Mouse (Mus musculus) hindbrain, postnatal 0 days (tissue): ENCODE results near the gene Ecpas. TPM values are rescaled to one million over a fixed set of nuclear protein-coding genes. Genes with fewer than 3 reads are reported as not detected.

Experiments
- ATAC-seq: fragments of 200-750 bp; cut with Nextera tagmentation; 2 replicates; pipeline ENCODE4 v1.8.0; 2017; ENCODE audit warnings: mild to moderate bottlenecking, moderate TSS enrichment, moderate library complexity
- DNase-seq: peaks from one replicate; pipeline ENCODE4 v3.0.0-alpha.2; 2015; ENCODE audit warnings: low spot score
- H3K27ac ChIP-seq: fragments of 300-500 bp; sonication (generic); 2 replicates; pipeline ENCODE4 v1.5.1; 2014; ENCODE audit warnings: mild to moderate bottlenecking
- H3K27me3 ChIP-seq: fragments of 300-500 bp; sonication (generic); 2 replicates; pipeline ENCODE4 v1.6.1; 2014; ENCODE audit warnings: low read length, mixed read lengths; ENCODE audit not compliant: insufficient read depth
- H3K36me3 ChIP-seq: fragments of 300-500 bp; sonication (generic); 2 replicates; pipeline ENCODE4 v1.6.1; 2014; ENCODE audit warnings: low read length, mixed read lengths; ENCODE audit not compliant: insufficient read depth
- H3K4me1 ChIP-seq: fragments of 300-500 bp; sonication (generic); 2 replicates; pipeline ENCODE4 v1.6.1; 2014; ENCODE audit warnings: antibody characterized with exemption, low read length, mixed read lengths; ENCODE audit not compliant: insufficient read depth
- H3K4me2 ChIP-seq: fragments of 300-500 bp; sonication (generic); 2 replicates; pipeline ENCODE4 v1.6.1; 2014; ENCODE audit warnings: low read depth, mild to moderate bottlenecking, low read length, moderate library complexity, mixed read lengths
- H3K4me3 ChIP-seq: fragments of 300-500 bp; sonication (generic); 2 replicates; pipeline ENCODE4 v1.5.1; 2014; ENCODE audit warnings: low read length
- H3K9ac ChIP-seq: fragments of 300-500 bp; sonication (generic); replicated peaks from 2 replicates; pipeline ENCODE4 v1.6.1; 2014; ENCODE audit warnings: mild to moderate bottlenecking, low read length, moderate library complexity, mixed read lengths
- H3K9me3 ChIP-seq: fragments of 300-500 bp; sonication (generic); 2 replicates; pipeline ENCODE4 v1.6.1; 2016; ENCODE audit warnings: low read length, mixed read lengths
- CTCF ChIP-seq: IDR thresholded peaks from 2 replicates; pipeline ENCODE4 v1.5.1; 2016; ENCODE audit warnings: antibody characterized with exemption, control low read depth, low read depth
- WGBS: fragments of 180-500 bp; shearing (Covaris S2); extraction: QIAGEN DNeasy Blood & Tissue Kit; methylation state at CpG from one replicate; pipeline ENCODE4 v1.1.7; 2014; 5-methylcytosine and 5-hydroxymethylcytosine counted together
- polyA plus RNA-seq: library from polyadenylated mRNA; unstranded; fragments of >200 nt; fragmentation: Nextera tagmentation; extraction: Ambion mirVana; gene quantifications from 2 replicates; pipeline ENCODE4 v1.2.1, GENCODE M21; 2015
- total RNA-seq: library from RNA; depleted of rRNA; stranded (reverse); fragments of >200 nt; gene quantifications from 2 replicates; pipeline ENCODE4 v1.2.3, GENCODE M21; 2014; rRNA removed

Ecpas gene
- total and polyA plus RNA-seq, 2 experiments from 2014 or later, result 36.6 to 53.0 TPM

DNA sequence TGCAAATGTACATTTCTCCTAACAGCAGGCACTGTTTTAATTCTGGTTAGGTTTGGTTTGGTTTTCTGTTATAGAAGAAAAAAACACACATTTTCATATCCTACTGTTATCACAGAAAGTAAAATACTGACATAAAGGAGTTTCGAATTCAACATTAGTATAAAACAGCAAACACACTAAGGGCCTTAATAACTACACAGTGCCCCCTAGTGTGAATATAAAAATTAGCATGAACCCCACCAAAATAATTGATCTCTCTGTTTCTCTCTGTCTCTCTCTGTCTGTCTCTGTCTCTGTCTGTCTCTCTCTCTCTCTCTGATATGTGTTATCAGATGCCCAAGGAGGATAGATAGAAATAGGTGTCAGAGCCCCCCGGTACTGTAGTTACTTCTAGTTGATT, 163.0 kb downstream of the Ecpas start:
- Histone ChIP-seq H3K9me3 (no peaks in the 10 kb centered on the region), H3K4me2 (no peak overlapping the region), H3K4me1 (no peaks in the 10 kb centered on the region), H3K36me3 (no peaks in the 10 kb centered on the region), H3K4me3 (no peak overlapping the region), H3K27ac (no peak overlapping the region), H3K27me3 (no peaks in the 10 kb centered on the region), H3K9ac (no peak overlapping the region)
- ATAC-seq (no peak), DNase-seq (peak; percentile 53)
- 57% methylated on average over 2 of the region's 2 CpGs for WGBS
- TF ChIP-seq CTCF, result peak; percentile 69

GRCm38 (mm10) chr4:58749101-58749500, 163.4 kb downstream of the Ecpas start:
- Histone ChIP-seq H3K27me3 (no peaks in the 10 kb centered on the region), H3K4me3 (no peak overlapping the region), H3K4me2 (no peak overlapping the region), H3K9me3 (no peaks in the 10 kb centered on the region), H3K27ac (no peak overlapping the region), H3K9ac (no peak overlapping the region), H3K4me1 (no peaks in the 10 kb centered on the region), H3K36me3 (no peaks in the 10 kb centered on the region)
- no peak for TF ChIP-seq CTCF
- DNase-seq (no peak), ATAC-seq (no peak)
- 44% methylated on average over 10 of the region's 10 CpGs for WGBS

Other genes with a start within 250 kb of the Ecpas start
- gene Olfr267, start 125.0 kb downstream of the Ecpas start, total RNA-seq, result 0.25 and 0.89 TPM in 2 replicates
- 0.10 TPM in 1 of 2 replicates, not detected in the other for gene Olfr267, start 125.0 kb downstream of the Ecpas start, polyA plus RNA-seq
- 4.1 and 4.2 TPM in 2 replicates for gene Zkscan16, start 30.9 kb upstream of the Ecpas start, total RNA-seq
- gene Zkscan16, start 30.9 kb upstream of the Ecpas start, polyA plus RNA-seq, result 1.8 and 2.3 TPM in 2 replicates
- gene Ptgr1, start 74.4 kb upstream of the Ecpas start, total RNA-seq, result 1.3 and 3.1 TPM in 2 replicates
- gene Ptgr1, start 74.4 kb upstream of the Ecpas start, polyA plus RNA-seq, result 5.6 and 6.0 TPM in 2 replicates
- 2.7 and 5.2 TPM in 2 replicates for gene Dnajc25, start 82.3 kb upstream of the Ecpas start, total RNA-seq
- gene Dnajc25, start 82.3 kb upstream of the Ecpas start, polyA plus RNA-seq, result 9.2 and 9.4 TPM in 2 replicates
- gene Gm20503, start 90.5 kb upstream of the Ecpas start, total RNA-seq, result not detected in 2 replicates
- 11.7 and 18.2 TPM in 2 replicates for gene Gm20503, start 90.5 kb upstream of the Ecpas start, polyA plus RNA-seq
- 86.0 and 104 TPM in 2 replicates for gene Gng10, start 122.3 kb upstream of the Ecpas start, total RNA-seq
- gene Gng10, start 122.3 kb upstream of the Ecpas start, polyA plus RNA-seq, result 184 and 189 TPM in 2 replicates
- gene AI481877, start 226.2 kb upstream of the Ecpas start, total RNA-seq, result not detected in 2 replicates
- gene AI481877, start 226.2 kb upstream of the Ecpas start, polyA plus RNA-seq, result 0.05 TPM in 1 of 2 replicates, not detected in the other